Mouse (Mus musculus): ENCODE data around the gene Fem1a.

DNA sequence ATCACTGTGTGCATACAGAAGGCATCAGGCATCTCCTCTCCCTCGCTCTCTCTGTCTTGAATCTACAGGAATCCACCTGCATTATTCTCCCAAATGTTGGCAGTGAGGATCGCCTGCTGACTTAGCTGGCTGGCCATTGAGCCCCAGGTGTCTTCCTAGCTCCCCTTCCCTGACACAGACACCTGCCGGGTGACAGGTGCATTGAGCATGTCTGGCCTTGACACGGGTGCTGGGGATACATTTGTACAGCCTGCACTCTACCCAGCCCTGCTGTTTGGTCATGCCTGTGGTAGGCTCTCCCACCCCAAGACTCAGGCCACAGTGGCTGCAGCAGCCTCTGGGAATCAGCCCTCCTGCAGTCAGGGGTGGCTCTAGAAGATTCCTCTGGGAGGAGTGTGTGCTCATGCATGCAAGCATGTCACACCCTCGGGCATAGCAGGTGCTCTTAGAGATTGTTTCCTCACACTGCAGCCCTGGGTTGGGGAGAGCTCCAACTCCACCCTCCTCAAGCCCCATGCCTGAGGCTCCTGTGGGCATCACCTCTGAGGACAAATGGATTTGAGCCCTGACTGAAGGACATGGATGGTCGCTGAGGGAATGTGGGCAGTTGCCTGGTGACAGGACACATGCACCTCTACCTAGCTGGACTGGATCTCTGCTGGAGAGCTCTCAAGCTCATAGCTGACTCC, 49.5 kb upstream of the Fem1a start:
- TF ChIP-seq CTCF (IDR thresholded peaks at IDR 0.05; ENCODE audit: extremely low read depth, insufficient read length, insufficient replicate concordance, low read depth, low read length) (no peak), POLR2A (IDR thresholded peaks at IDR 0.05; ENCODE audit: low read depth, low read length) (no peak)
